Mouse (Mus musculus): ENCODE measurements at regions not wholly inside any gene's neighbourhood (a gene's known extent, or its start where the extent isn't known, plus 50 kb on each side); places are given as distances from the start of the nearest gene placed in this dataset.
A peak's percentile ranks its signal among the peaks of the same experiment; 100 is the strongest.
"Not testable (repeated sequence)": the region's sequence is repeated elsewhere in the genome, so short reads cannot be mapped to it uniquely, and the experiment has no call there.

- DNase-seq (ENCODE audit: low spot score): not testable (repeated sequence)
These were observed 56.9 kb downstream of the Zfp36l1 start for GRCm38 (mm10) chr12:80055894-80056293.

GRCm38 (mm10) chr12:80055394-80055793, 57.4 kb downstream of the Zfp36l1 start:
- DNase-seq (ENCODE audit: low spot score): no peak

DNA sequence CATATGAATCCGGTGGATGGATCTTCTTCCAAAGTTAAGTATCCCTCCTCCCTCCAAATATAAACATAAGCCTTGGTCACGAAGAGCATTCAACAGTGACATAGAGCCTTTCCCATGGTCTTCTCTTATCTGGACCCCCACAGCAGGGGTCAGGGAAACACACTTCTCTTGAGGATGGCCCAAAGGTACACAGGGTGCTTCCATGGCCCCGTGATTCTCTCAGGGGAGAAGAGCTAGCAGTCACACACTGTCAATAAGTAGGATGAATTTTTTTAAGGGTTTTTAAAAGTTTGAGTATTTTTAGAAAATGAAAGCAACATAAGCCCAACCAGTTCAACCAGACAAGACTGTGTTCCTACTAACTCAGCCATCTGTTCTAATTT, 58.2 kb downstream of the Zfp36l1 start:
- no peak for DNase-seq (ENCODE audit: low spot score)

- DNase-seq (ENCODE audit: low spot score): no peak
These were observed 58.7 kb downstream of the Zfp36l1 start for GRCm38 (mm10) chr12:80053902-80054654.

GRCm38 (mm10) chr12:80048215-80048979, 64.4 kb downstream of the Zfp36l1 start:
- DNase-seq (ENCODE audit: low spot score): no peak

DNA sequence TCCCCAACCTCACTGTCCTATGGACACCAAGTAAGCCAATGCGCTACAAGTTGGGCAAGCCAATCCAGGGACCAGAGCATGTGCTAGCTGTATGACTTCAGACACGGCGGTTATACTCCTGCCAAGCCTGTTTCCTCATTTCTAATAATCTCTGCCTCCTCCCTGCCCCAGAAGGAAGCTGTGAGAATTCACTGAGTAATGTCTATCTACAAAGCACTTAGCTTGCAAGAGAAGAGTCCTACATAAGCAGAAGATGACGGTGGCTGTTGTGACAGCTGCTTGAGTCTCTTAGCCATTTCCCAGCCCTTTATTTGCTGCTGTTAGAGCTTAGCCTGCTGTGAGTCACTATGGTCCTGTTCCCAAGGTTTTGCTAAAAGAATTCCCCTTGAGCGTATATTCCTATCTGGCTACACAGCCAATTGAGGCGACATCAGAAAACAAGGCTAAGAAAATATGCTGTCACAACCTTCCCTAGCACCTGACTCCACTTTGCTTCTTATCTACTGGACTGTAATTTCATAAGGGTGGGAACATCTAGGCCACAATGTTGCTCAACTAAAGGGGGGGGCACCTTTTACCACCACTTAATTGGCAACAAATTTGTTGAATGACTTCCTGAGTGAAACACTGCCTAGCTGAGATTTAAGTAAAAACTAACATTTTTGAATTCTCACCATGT, 66.0 kb downstream of the Zfp36l1 start:
- peak; percentile 26 for DNase-seq (ENCODE audit: low spot score)

- DNase-seq (ENCODE audit: low spot score): peak; percentile 34
These were observed 71.1 kb downstream of the Zfp36l1 start for GRCm38 (mm10) chr12:80041510-80042324.

DNA sequence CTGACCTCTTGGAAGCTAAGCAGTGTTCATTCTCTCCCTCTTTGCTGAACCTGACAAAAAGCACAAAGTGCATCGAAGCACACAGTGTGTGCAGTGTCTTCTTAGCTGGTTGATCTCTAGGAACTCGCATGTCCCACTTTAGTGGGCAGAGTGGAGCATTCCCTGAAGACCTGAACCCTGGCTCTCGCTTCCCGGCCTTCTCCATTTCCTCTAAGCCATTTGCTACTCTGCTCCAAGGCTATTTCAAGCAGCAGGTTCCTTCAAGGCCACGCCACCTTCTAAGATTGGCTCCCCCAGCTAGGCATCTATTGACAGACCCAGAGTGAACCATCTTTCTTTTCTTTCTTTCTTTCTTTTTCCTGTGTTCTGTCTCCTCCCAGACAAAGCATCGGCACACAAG, 71.8 kb downstream of the Zfp36l1 start:
- DNase-seq (ENCODE audit: low spot score): peak; percentile 37

DNA sequence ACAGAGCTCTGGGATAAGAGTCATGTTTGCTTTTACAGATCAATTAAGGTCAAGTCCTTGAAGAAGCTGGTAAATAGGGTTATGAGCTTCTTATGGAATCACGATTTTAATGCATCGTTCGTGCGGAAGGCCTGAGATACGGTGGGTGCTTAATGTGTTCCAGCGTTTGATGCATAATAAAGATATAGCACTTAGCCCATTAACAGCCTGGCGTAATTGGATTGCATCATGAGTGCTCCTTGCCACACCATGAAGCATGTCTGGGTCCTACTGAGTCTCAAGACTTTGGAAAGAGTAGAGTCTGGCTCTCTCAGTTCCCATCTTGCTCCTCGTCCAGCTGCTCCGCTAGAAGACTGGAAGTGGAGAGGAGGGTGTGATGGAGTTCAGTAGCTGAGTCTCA, 72.6 kb downstream of the Zfp36l1 start:
- DNase-seq (ENCODE audit: low spot score): no peak

- DNase-seq (ENCODE audit: low spot score): no peak
These were observed 73.7 kb downstream of the Zfp36l1 start for GRCm38 (mm10) chr12:80039150-80039549.

DNA sequence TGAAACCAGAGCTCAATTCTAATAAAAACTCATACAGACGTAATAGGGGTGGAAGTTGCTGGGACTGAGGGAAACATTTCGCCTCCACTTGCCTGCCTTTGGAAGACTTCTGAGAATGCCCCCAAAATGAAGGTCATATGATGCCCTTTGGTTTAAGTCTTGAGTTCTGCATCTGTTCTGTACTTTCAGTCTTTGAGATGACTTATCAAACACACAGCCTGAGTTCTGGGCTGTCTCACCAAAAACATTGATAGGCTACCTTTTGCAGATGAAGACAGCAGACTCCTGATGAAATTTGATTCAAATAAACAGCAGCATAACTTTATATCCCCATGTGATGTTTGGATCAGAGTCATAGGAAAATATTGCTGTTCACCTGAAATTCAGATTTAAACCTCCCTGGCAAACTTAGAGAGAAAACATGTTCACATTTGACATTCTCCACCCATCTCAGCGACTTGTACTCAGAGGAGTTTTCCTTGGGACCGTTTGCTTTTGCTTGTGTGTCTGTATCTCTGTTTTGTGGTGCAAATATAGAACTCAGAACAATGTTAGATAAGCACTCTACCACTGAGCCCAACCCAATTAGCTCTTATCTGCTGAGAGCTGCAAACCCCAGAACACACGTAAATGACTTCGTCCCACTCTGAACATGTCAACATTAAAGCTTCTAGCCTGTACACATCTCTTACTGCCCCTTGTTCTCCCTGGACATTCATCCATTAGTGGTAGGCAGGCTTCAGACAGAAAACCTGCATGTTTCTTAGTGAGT, 77.1 kb downstream of the Zfp36l1 start:
- no peak for DNase-seq (ENCODE audit: low spot score)

- no peak for DNase-seq (ENCODE audit: low spot score)
These were observed 77.8 kb downstream of the Zfp36l1 start for GRCm38 (mm10) chr12:80034963-80035411.

GRCm38 (mm10) chr12:80034100-80034499, 78.7 kb downstream of the Zfp36l1 start:
- no peak for DNase-seq (ENCODE audit: low spot score)

DNA sequence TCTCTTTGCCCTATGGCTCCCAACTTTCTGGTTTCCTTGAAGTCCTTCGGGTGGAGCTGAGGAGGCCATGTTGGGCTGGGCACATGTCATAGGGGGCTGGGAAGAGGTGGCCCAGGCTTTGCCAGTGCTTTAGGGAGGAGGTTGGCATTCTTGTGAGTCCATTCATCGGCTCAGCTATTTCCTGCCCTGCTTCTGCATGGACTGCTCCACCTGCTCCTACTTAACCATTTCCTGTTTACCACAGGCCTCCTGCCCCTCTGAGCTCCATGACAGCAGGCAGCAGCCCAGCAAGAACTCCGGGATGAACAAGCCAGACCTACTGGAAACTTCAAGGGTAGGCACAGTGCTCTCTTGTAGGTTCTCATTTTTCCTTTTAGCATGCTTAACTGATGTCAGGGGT, 80.3 kb downstream of the Zfp36l1 start:
- DNase-seq (ENCODE audit: low spot score): no peak

DNA sequence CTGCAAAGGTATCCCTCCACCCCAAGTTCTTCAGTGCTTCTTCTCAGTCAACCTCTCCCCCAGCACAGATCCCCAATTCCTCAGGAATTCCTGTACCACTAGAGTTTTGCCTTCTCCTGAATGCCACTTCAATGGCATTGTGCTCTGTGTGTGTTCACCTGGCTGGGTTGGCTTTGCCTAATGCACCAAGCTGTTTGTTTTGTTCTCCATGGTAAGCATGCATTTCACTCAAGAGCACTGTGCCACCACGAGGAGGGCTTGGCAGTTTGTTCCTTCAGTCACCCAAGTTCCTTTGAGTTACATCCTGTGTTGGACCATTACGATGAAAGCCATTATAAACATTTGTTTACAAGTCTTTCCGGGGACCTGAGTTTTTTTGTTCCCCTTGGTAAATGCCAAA, 84.5 kb downstream of the Zfp36l1 start:
- DNase-seq (ENCODE audit: low spot score): no peak

DNA sequence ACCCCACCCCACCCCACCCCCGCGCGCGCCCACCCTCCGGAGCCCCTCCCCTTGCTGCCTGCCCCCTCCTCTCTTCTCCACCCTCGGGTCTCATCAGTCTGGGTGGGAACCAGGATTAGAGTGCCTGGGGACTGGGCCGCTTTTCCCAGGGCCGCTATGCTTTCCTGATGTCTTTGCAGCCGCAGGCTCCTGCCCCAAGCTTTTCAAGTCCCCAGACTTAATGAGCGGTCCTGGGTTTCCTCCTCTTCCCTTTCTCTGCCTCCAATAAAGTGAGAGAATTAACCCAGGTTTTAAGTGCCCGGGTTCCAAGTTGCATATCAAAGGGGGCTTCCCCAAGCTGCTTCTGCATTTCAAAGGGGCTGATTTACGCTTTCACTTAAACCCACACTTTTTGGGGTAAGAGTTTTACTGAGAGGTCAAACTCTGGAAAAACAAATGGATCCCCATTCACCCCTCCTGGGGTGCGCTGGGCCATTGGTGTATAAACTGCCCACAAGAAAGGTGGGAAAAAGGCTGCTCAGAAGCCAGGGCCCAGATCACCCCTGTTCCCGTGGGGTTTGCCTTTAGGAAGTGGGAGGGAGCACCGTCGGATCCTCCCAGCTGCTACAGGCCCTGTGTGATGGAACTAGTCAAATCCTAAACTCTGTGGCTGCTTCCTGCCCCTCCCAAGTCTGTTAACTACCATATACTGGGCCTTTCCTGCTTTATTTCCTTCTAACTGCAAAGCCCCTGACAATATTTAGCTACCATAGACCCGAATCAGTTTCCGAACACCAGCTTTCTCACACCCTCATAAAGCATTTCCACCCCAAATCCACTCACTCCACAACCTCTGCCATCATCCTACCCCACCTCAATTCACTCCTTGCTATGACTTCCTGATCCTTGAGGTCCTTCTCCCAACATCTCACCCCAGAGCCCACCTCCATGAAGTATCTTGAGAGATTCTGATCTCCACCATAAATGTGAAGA, 89.4 kb downstream of the Zfp36l1 start:
- no peak for DNase-seq (ENCODE audit: low spot score)

DNA sequence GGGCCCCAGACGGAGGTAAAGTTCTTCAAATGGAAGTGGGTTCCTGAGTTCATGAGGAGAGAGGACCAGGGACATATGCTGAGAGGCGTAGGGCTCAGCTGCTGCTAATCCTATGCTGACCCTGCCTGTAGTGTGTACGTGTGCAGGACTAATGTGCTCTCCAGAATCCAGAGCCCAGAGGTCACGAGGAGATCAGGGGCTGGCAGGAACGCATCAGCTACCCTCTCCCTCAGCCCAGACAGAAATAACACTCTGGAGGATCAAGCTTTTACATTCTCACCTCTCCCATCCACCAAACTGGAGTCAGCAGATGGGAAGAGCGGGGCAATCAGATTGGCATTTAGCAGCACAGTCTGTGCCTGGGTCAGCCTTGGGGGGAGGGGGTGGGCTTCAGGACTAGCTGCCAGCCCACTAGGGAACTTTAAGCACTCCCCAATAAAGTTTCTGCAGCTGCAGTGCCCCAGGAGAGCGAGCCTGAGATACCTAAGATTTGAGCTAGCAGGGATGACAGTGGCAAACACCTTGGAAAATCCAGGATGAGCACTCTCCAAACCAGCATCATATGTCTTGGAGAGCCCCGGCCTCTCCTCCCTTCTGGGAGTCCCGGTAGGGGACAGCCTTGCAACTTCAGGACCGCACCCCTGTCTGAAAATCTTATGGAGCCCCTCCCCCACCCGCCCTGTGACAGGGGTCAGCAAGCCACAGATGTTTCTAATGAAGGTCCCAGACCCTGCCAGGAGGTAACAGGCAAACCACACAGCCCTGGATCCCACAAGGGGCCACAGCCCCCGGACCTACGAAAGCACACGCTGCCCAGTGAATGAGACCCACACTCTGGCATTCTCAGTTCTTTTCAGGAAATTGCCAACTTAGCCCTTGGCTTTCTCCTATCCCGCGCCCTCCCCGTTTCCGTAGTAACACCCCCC, 90.4 kb downstream of the Zfp36l1 start:
- no peak for DNase-seq (ENCODE audit: low spot score)

GRCm38 (mm10) chr12:80021030-80021473, 91.8 kb downstream of the Zfp36l1 start:
- DNase-seq (ENCODE audit: low spot score): no peak
